Mouse (Mus musculus) C2C12 (cell line): ENCODE data around the gene Nes.

Source experiments
- CEBPB ChIP-seq: IDR thresholded peaks from one replicate; pipeline ENCODE4 v1.6.1; 2011; ENCODE audit warnings: low read depth, mild to moderate bottlenecking, control low read depth, moderate library complexity
- CTCF ChIP-seq: IDR thresholded peaks from one replicate; pipeline ENCODE4 v1.5.1; 2011; ENCODE audit not compliant: control insufficient read depth, insufficient read depth, insufficient read length
- FOSL1 ChIP-seq: IDR thresholded peaks from one replicate; pipeline ENCODE4 v1.8.0; 2011; ENCODE audit warnings: mild to moderate bottlenecking, low read length; ENCODE audit not compliant: poor library complexity, insufficient read depth, severe bottlenecking
- MAX ChIP-seq: IDR thresholded peaks from one replicate; pipeline ENCODE4 v1.6.1; 2011; ENCODE audit warnings: mild to moderate bottlenecking, control low read depth
- MYOD1 ChIP-seq: IDR thresholded peaks from one replicate; pipeline ENCODE4 v1.6.1; 2011; ENCODE audit warnings: low read depth; ENCODE audit not compliant: control insufficient read depth, insufficient read length
- MYOG ChIP-seq: IDR thresholded peaks from one replicate; pipeline ENCODE4 v1.6.1; 2011; ENCODE audit not compliant: control insufficient read depth, insufficient read length; ENCODE audit errors: extremely low read depth
- USF1 ChIP-seq: IDR thresholded peaks from one replicate; pipeline ENCODE4 v1.6.1; 2011; ENCODE audit warnings: low read depth, mild to moderate bottlenecking, control low read depth, moderate library complexity

- TF ChIP-seq CTCF = no peak
- no peak for TF ChIP-seq MYOG
- no peak for TF ChIP-seq USF1
- no peak for TF ChIP-seq MAX
- no peak for TF ChIP-seq FOSL1
- no peak for TF ChIP-seq CEBPB
- TF ChIP-seq MYOD1 = no peak
Measured at GRCm38 (mm10) chr3:88005822-88006786, 35.2 kb downstream of the Nes start.
